Mouse (Mus musculus): ENCODE measurements at regions not wholly inside any gene's neighbourhood (a gene's known extent, or its start where the extent isn't known, plus 50 kb on each side); places are given as distances from the start of the nearest gene placed in this dataset.

GRCm38 (mm10) chr5:44863349-44863748 lies 63.9 kb upstream of the Ldb2 start:
- TF ChIP-seq USF2 (conservative IDR thresholded peaks at IDR 0.05; ENCODE audit: low read depth, low read length) (no peak), BHLHE40 (IDR thresholded peaks at IDR 0.05; ENCODE audit: low read depth, low read length) (no peak), EP300 (IDR thresholded peaks at IDR 0.05; ENCODE audit: low read length) (no peak), JUN (IDR thresholded peaks at IDR 0.05; ENCODE audit: insufficient read depth, low read depth, low read length) (no peak), MAFK (IDR thresholded peaks at IDR 0.05; ENCODE audit: insufficient replicate concordance, low read length) (no peak), KAT2A (IDR thresholded peaks at IDR 0.05; ENCODE audit: insufficient replicate concordance, low read length) (no peak), HCFC1 (IDR thresholded peaks at IDR 0.05; ENCODE audit: low read depth, low read length) (no peak), TCF12 (IDR thresholded peaks at IDR 0.05; ENCODE audit: low read depth, low read length) (no peak), USF1 (IDR thresholded peaks at IDR 0.05; ENCODE audit: low read depth, low read length) (no peak), MYC (IDR thresholded peaks at IDR 0.05; ENCODE audit: low read depth, low read length) (no peak), JUND (conservative IDR thresholded peaks at IDR 0.05; ENCODE audit: low read depth, low read length) (no peak)
